Mouse (Mus musculus): ENCODE data around the gene Eif5b. TPM values are rescaled to one million over a fixed set of nuclear protein-coding genes. Genes with fewer than 3 reads are reported as not detected.

Eif5b gene
- total and polyA plus RNA-seq, 2 experiments from 2014 or later, result 10.4 to 15.0 TPM

- DNase-seq (ENCODE audit: low spot score) (no peak), ATAC-seq (ENCODE audit: insufficient read depth, low read depth) (no peak)
- Histone ChIP-seq H3K9ac (replicated peaks; ENCODE audit: low read depth, low read length) (no peak overlapping the region), H3K27ac (ENCODE audit: low read depth) (no peak overlapping the region), H3K9me3 (replicated peaks; ENCODE audit: control insufficient read depth, low read length) (no peaks in the 10 kb centered on the region), H3K4me1 (ENCODE audit: control insufficient read depth, insufficient read depth) (no peaks in the 10 kb centered on the region; the same call in 1 of the 2 replicates), H3K27me3 (ENCODE audit: control insufficient read depth, insufficient read depth, low read length) (no peaks in the 10 kb centered on the region), H3K4me2 (ENCODE audit: low read depth, low read length) (no peak overlapping the region), H3K36me3 (replicated peaks; ENCODE audit: control insufficient read depth, insufficient read depth, low read length) (no peaks in the 10 kb centered on the region), H3K4me3 (ENCODE audit: low read depth, low read length) (no peak overlapping the region)
- 76% methylated on average over 3 of the region's 3 CpGs for WGBS
- TF ChIP-seq EP300 (IDR thresholded peaks at IDR 0.05; ENCODE audit: low read depth), result no peak
- no peak for TF ChIP-seq CTCF (IDR thresholded peaks at IDR 0.05; ENCODE audit: low read depth)
These were observed 5.2 kb downstream of the Eif5b start for GRCm38 (mm10) chr1:38003046-38003445.

GRCm38 (mm10) chr1:38006741-38007140 is 8.9 kb downstream of the Eif5b start:
- H3K9me3 ChIP-seq (replicated peaks; ENCODE audit: control insufficient read depth, low read length), result no peaks in the 10 kb centered on the region
- H3K4me3 ChIP-seq (ENCODE audit: low read depth, low read length), result no peak overlapping the region
- TF ChIP-seq EP300 (IDR thresholded peaks at IDR 0.05; ENCODE audit: low read depth) (no peak), CTCF (IDR thresholded peaks at IDR 0.05; ENCODE audit: low read depth) (no peak)
- no peak overlapping the region for H3K27ac ChIP-seq (ENCODE audit: low read depth)
- 55% methylated on average over 3 of the region's 3 CpGs for WGBS
- H3K27me3 ChIP-seq (ENCODE audit: control insufficient read depth, insufficient read depth, low read length), result no peaks in the 10 kb centered on the region
- ATAC-seq (ENCODE audit: insufficient read depth, low read depth) (no peak), DNase-seq (ENCODE audit: low spot score) (no peak)
- H3K9ac ChIP-seq (replicated peaks; ENCODE audit: low read depth, low read length), result no peak overlapping the region
- no peaks in the 10 kb centered on the region for H3K36me3 ChIP-seq (replicated peaks; ENCODE audit: control insufficient read depth, insufficient read depth, low read length)
- no peaks in the 10 kb centered on the region for H3K4me1 ChIP-seq (ENCODE audit: control insufficient read depth, insufficient read depth)
- no peak overlapping the region for H3K4me2 ChIP-seq (ENCODE audit: low read depth, low read length)

DNA sequence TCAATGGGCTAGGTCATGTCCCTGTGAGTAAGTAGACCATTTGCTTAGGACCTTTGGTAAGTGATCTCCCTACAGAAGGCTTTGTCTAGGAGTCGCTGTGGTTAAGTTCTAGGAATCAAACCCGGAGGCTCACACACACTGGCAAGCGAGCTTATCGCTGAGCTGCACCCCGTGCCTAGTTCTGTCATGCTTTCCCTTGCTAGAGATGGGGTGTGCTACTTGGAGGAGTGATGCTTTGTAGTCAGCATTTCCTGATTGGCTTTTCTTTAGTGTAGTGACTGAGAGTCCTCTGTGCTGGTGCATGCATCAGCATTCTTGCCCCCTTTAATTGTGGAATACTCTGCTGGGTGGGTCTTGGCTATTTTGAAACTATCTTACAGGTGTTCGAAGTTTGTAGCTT is 13.8 kb downstream of the Eif5b start:
- 70% methylated on average over 6 of the region's 6 CpGs for WGBS
- TF ChIP-seq EP300 (IDR thresholded peaks at IDR 0.05; ENCODE audit: low read depth), result no peak
- no peak for TF ChIP-seq CTCF (IDR thresholded peaks at IDR 0.05; ENCODE audit: low read depth)
- Histone ChIP-seq H3K27me3 (ENCODE audit: control insufficient read depth, insufficient read depth, low read length) (no peaks in the 10 kb centered on the region), H3K4me1 (ENCODE audit: control insufficient read depth, insufficient read depth) (peaks cover 6% of the 10 kb centered on the region; the same call in 1 of the 2 replicates), H3K36me3 (replicated peaks; ENCODE audit: control insufficient read depth, insufficient read depth, low read length) (no peaks in the 10 kb centered on the region), H3K4me2 (ENCODE audit: low read depth, low read length) (no peak overlapping the region), H3K9ac (replicated peaks; ENCODE audit: low read depth, low read length) (no peak overlapping the region), H3K4me3 (ENCODE audit: low read depth, low read length) (no peak overlapping the region), H3K27ac (ENCODE audit: low read depth) (no peak overlapping the region), H3K9me3 (replicated peaks; ENCODE audit: control insufficient read depth, low read length) (no peaks in the 10 kb centered on the region)
- ATAC-seq (ENCODE audit: insufficient read depth, low read depth), result no peak
- DNase-seq (ENCODE audit: low spot score), result no peak

DNA sequence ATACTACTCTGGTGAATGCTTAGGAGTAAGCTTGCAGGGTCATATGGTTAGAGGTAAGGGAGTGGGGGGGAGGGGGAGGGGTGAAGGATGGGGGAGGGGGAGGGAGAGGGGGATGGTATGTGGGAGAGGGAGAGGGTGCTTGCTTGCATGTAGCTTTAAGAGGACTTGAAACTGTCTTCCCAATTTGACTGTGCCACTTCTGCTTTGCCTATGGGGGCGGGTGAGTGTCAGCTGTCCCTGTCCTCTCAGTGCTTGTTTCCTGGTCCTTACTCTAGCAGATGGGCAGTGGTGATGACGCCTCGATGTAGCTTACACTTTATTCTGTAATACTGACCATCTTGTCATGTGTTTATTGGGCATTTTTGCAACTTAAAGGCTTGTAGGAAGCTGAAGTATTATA is 14.3 kb downstream of the Eif5b start:
- no peaks in the 10 kb centered on the region for H3K36me3 ChIP-seq (replicated peaks; ENCODE audit: control insufficient read depth, insufficient read depth, low read length)
- DNase-seq (ENCODE audit: low spot score) (no peak), ATAC-seq (ENCODE audit: insufficient read depth, low read depth) (no peak)
- H3K27me3 ChIP-seq (ENCODE audit: control insufficient read depth, insufficient read depth, low read length), result no peaks in the 10 kb centered on the region
- peaks cover 6% of the 10 kb centered on the region; the same call in 1 of the 2 replicates for H3K4me1 ChIP-seq (ENCODE audit: control insufficient read depth, insufficient read depth)
- 82% methylated on average over 3 of the region's 3 CpGs for WGBS
- H3K9ac ChIP-seq (replicated peaks; ENCODE audit: low read depth, low read length), result no peak overlapping the region
- no peak for TF ChIP-seq CTCF (IDR thresholded peaks at IDR 0.05; ENCODE audit: low read depth)
- TF ChIP-seq EP300 (IDR thresholded peaks at IDR 0.05; ENCODE audit: low read depth), result no peak
- no peaks in the 10 kb centered on the region for H3K9me3 ChIP-seq (replicated peaks; ENCODE audit: control insufficient read depth, low read length)
- H3K4me2 ChIP-seq (ENCODE audit: low read depth, low read length), result no peak overlapping the region
- no peak overlapping the region for H3K27ac ChIP-seq (ENCODE audit: low read depth)
- no peak overlapping the region for H3K4me3 ChIP-seq (ENCODE audit: low read depth, low read length)

DNA sequence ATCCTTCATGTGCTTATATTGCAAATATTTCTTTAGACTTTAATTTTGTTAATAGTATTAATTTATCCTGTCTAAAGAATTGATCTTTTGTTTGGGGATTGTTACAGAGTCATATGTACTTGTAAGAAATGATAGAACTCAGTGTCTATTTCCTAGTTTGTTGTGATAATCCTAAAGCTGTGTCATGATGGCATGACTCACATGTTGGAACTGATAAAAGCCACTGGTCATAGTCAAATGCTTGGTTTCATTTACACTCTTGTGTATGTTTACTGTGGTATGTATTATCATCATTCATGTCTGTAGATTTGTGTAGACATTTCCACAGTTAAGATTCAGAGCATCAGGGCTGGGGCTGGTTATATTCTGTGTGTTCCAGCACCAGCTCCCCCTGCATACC is 14.7 kb downstream of the Eif5b start:
- no peak overlapping the region for H3K9ac ChIP-seq (replicated peaks; ENCODE audit: low read depth, low read length)
- no peak overlapping the region for H3K27ac ChIP-seq (ENCODE audit: low read depth)
- ATAC-seq (ENCODE audit: insufficient read depth, low read depth), result no peak
- no peak overlapping the region for H3K4me3 ChIP-seq (ENCODE audit: low read depth, low read length)
- no peak for TF ChIP-seq EP300 (IDR thresholded peaks at IDR 0.05; ENCODE audit: low read depth)
- no peaks in the 10 kb centered on the region for H3K9me3 ChIP-seq (replicated peaks; ENCODE audit: control insufficient read depth, low read length)
- H3K36me3 ChIP-seq (replicated peaks; ENCODE audit: control insufficient read depth, insufficient read depth, low read length), result no peaks in the 10 kb centered on the region
- no peaks in the 10 kb centered on the region for H3K27me3 ChIP-seq (ENCODE audit: control insufficient read depth, insufficient read depth, low read length)
- H3K4me1 ChIP-seq (ENCODE audit: control insufficient read depth, insufficient read depth), result peaks cover 6% of the 10 kb centered on the region; the same call in 1 of the 2 replicates
- H3K4me2 ChIP-seq (ENCODE audit: low read depth, low read length), result no peak overlapping the region
- DNase-seq (ENCODE audit: low spot score), result no peak

GRCm38 (mm10) chr1:38014551-38015203 is 16.9 kb downstream of the Eif5b start:
- H3K27ac ChIP-seq (ENCODE audit: low read depth), result no peak overlapping the region
- peaks cover 20% of the 10 kb centered on the region for H3K36me3 ChIP-seq (replicated peaks; ENCODE audit: control insufficient read depth, insufficient read depth, low read length)
- no peak for ATAC-seq (ENCODE audit: insufficient read depth, low read depth)
- no peak for DNase-seq (ENCODE audit: low spot score)
- WGBS, result 97% methylated on average over 2 of the region's 2 CpGs
- H3K9ac ChIP-seq (replicated peaks; ENCODE audit: low read depth, low read length), result no peak overlapping the region
- no peak overlapping the region for H3K4me2 ChIP-seq (ENCODE audit: low read depth, low read length)
- H3K9me3 ChIP-seq (replicated peaks; ENCODE audit: control insufficient read depth, low read length), result no peaks in the 10 kb centered on the region
- H3K4me3 ChIP-seq (ENCODE audit: low read depth, low read length), result no peak overlapping the region
- peaks cover 6% of the 10 kb centered on the region; the same call in 1 of the 2 replicates for H3K4me1 ChIP-seq (ENCODE audit: control insufficient read depth, insufficient read depth)
- TF ChIP-seq CTCF (IDR thresholded peaks at IDR 0.05; ENCODE audit: low read depth), result no peak
- TF ChIP-seq EP300 (IDR thresholded peaks at IDR 0.05; ENCODE audit: low read depth), result no peak
- H3K27me3 ChIP-seq (ENCODE audit: control insufficient read depth, insufficient read depth, low read length), result no peaks in the 10 kb centered on the region

All from heart, postnatal 0 days (tissue).